Mouse (Mus musculus) heart, postnatal 36 days (tissue): ENCODE data around the gene Camk2d. TPM values are rescaled to one million over a fixed set of nuclear protein-coding genes. Genes with fewer than 3 reads are reported as not detected.

ENCODE experiments used
- DNase-seq, 2 experiments: peaks; one replicate each; pipeline ENCODE4 v3.0.0; 2021 to 2022
- intact Hi-C: fragments of 180-260 bp; cut with DNase I; formaldehyde crosslinking; loops from one replicate; pipeline ENCODE4 v1.15.1; 2025
- total RNA-seq, 2 experiments: library from RNA; stranded (reverse); gene quantifications; 2 replicates each; pipeline ENCODE4 v1.2.3; 2021

Gene Camk2d
- total RNA-seq, 2 experiments from 2014 or later = 138 to 147 TPM

- intact Hi-C loops = no loop called here
- DNase-seq = no peak
These were observed 136.2 kb downstream of the Camk2d start for GRCm38 (mm10) chr3:126732323-126732722.

- no peak for DNase-seq
These were observed 138.4 kb downstream of the Camk2d start for GRCm38 (mm10) chr3:126734533-126734932.

GRCm38 (mm10) chr3:126735211-126735610, 139.1 kb downstream of the Camk2d start:
- intact Hi-C loops = no loop called here
- DNase-seq = no peak

More at GRCm38 (mm10) chr3:126734533-126734932, 138.4 kb downstream of the Camk2d start:
- intact Hi-C loops = no loop called here

- peak; percentile 55 to 57 for DNase-seq
- intact Hi-C loops = no loop called here
These were observed 141.0 kb downstream of the Camk2d start for GRCm38 (mm10) chr3:126737128-126737527.

GRCm38 (mm10) chr3:126740146-126740545, 144.0 kb downstream of the Camk2d start:
- intact Hi-C loops = no loop called here
- no peak for DNase-seq

- DNase-seq = no peak
- intact Hi-C loops = no loop called here
These were observed 148.5 kb downstream of the Camk2d start for GRCm38 (mm10) chr3:126744432-126745133.

GRCm38 (mm10) chr3:126746148-126746803, 150.2 kb downstream of the Camk2d start:
- intact Hi-C loops = no loop called here
- DNase-seq = peak; percentile 40 to 45

- intact Hi-C loops = no loop called here
- DNase-seq = no peak
These were observed 151.5 kb downstream of the Camk2d start for GRCm38 (mm10) chr3:126747628-126748027.

- intact Hi-C loops = no loop called here
- no peak for DNase-seq
These were observed 155.4 kb downstream of the Camk2d start for GRCm38 (mm10) chr3:126751377-126752098.

GRCm38 (mm10) chr3:126752978-126753377, 156.9 kb downstream of the Camk2d start:
- intact Hi-C loops = no loop called here
- DNase-seq = no peak

GRCm38 (mm10) chr3:126758398-126758797, 162.3 kb downstream of the Camk2d start:
- DNase-seq = no peak
- intact Hi-C loops = no loop called here

GRCm38 (mm10) chr3:126760608-126761007, 164.5 kb downstream of the Camk2d start:
- intact Hi-C loops = no loop called here
- DNase-seq = no peak

GRCm38 (mm10) chr3:126764745-126765144, 168.6 kb downstream of the Camk2d start:
- intact Hi-C loops = no loop called here
- no peak for DNase-seq

GRCm38 (mm10) chr3:126770056-126770455, 174.0 kb downstream of the Camk2d start:
- no peak for DNase-seq
- intact Hi-C loops = loop anchor here (5.0 kb wide), 2 partner anchors 73 to 193 kb away; no protein-coding TSS in a partner anchor

GRCm38 (mm10) chr3:126771032-126771431, 174.9 kb downstream of the Camk2d start:
- DNase-seq = no peak
- intact Hi-C loops = loop anchor here (1.0 to 5.0 kb wide), 3 partner anchors 74 to 194 kb away; no protein-coding TSS in a partner anchor

- DNase-seq = peak; percentile 76 to 81
- intact Hi-C loops = loop anchor here (1.0 to 5.0 kb wide), 3 partner anchors 74 to 194 kb away; no protein-coding TSS in a partner anchor
These were observed 175.4 kb downstream of the Camk2d start for GRCm38 (mm10) chr3:126771541-126771940.

GRCm38 (mm10) chr3:126776001-126776400, 179.9 kb downstream of the Camk2d start:
- intact Hi-C loops = no loop called here
- DNase-seq = no peak

GRCm38 (mm10) chr3:126777101-126777500, 181.0 kb downstream of the Camk2d start:
- intact Hi-C loops = no loop called here
- no peak for DNase-seq

- DNase-seq = no peak
- intact Hi-C loops = no loop called here
These were observed 181.8 kb downstream of the Camk2d start for GRCm38 (mm10) chr3:126777879-126778278.

GRCm38 (mm10) chr3:126780014-126780615, 184.0 kb downstream of the Camk2d start:
- DNase-seq = peak; percentile 22 to 31
- intact Hi-C loops = no loop called here
